ENCODE assay signal across 8 mouse cellular contexts in the genomic region with DNA sequence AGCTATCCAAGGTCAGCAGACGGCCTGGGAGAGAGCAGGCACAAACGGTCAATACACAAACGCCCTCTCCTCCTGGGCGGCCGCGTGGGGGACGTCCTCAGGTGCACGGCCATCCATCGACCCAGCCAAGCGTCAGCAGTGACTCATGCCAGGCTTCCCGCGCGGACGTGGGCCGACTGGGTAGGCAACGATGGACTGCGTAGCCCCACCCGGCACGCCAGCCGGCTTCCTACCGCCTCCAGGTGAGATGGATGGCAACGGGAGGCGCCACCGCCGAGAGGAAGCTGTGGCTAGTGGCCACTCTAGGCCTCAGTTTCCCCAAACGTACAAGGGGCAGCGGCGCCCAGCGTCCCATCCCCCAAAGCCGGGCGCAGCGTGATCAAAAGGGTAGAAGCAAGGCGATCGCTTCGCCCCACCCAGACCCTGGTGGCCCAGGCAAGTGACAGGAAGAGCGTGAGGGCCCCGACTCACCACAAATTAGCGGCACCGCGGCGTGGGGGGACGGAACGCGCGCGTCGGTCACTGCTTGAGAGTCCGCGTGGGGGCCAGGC. TPM values are rescaled to one million over a fixed set of nuclear protein-coding genes. Genes with fewer than 3 reads are reported as not detected.
DNase-seq lines count a peak whose midpoint lies in the region; ATAC-seq lines count a peak whose summit lies in the region.

No protein-coding gene starts in this region.

- H3K4me1 ChIP-seq in heart, embryonic 14.5 days (ENCODE audit: control insufficient read depth in 2 of 2, insufficient read depth in 2 of 2, low read length in 2 of 2) = peaks cover 0 to 17% of the 10 kb centered on the region in 2 experiments; a peak in 2 of 4 replicates
- H3K4me1 ChIP-seq in liver, embryonic 16.5 days (ENCODE audit: control insufficient read depth, low read depth, low read length) = peaks cover 21% of the 10 kb centered on the region
- peaks cover 27% of the 10 kb centered on the region for H3K4me1 ChIP-seq in neural tube, embryonic 13.5 days (replicated peaks)

- H3K36me3 ChIP-seq in heart, embryonic 14.5 days (ENCODE audit: control insufficient read depth, insufficient read depth, low read length) = peaks cover 15% of the 10 kb centered on the region
- H3K36me3 ChIP-seq in liver, embryonic 16.5 days (ENCODE audit: control insufficient read depth, insufficient read depth) = peaks cover 7% of the 10 kb centered on the region
- H3K36me3 ChIP-seq in neural tube, embryonic 13.5 days = peaks cover 6% of the 10 kb centered on the region

- H3K4me3 ChIP-seq in heart, embryonic 14.5 days (ENCODE audit: control insufficient read depth in 1 of 2, insufficient read depth in 1 of 2, low read depth in 1 of 2, low read length in 2 of 2) = peak overlapping the region; percentile 69 to 92
- peak overlapping the region; percentile 100 for H3K4me3 ChIP-seq in liver, embryonic 16.5 days (ENCODE audit: low read depth, low read length)
- H3K4me3 ChIP-seq in neural tube, embryonic 13.5 days = peak overlapping the region; percentile 99

- no peaks in the 10 kb centered on the region for H3K9me3 ChIP-seq in heart, embryonic 14.5 days (ENCODE audit: control insufficient read depth, low read length)
- no peaks in the 10 kb centered on the region for H3K9me3 ChIP-seq in liver, embryonic 16.5 days (replicated peaks; ENCODE audit: control insufficient read depth, low read length)
- H3K9me3 ChIP-seq in neural tube, embryonic 13.5 days = no peaks in the 10 kb centered on the region

- ATAC-seq in common myeloid progenitor, adult 5-6 weeks (replicated peaks; ENCODE audit: low read depth, poor library complexity, severe bottlenecking) = peak; percentile 48
- ATAC-seq in heart, embryonic 14.5 days (ENCODE audit: insufficient number of reproducible peaks, insufficient read depth, low FRiP score, low read depth) = no peak
- ATAC-seq in liver, embryonic 16.5 days (ENCODE audit: low read depth) = peak; percentile 37
- peak; percentile 30; the same call in 1 of the 2 replicates for ATAC-seq in neural tube, embryonic 13.5 days (ENCODE audit: low read depth)

- H3K27me3 ChIP-seq in heart, embryonic 14.5 days (ENCODE audit: control insufficient read depth, insufficient read depth, low read length) = no peaks in the 10 kb centered on the region
- peaks cover 4% of the 10 kb centered on the region for H3K27me3 ChIP-seq in liver, embryonic 16.5 days (ENCODE audit: control insufficient read depth, insufficient read depth, low read depth, low read length)
- H3K27me3 ChIP-seq in neural tube, embryonic 13.5 days = no peaks in the 10 kb centered on the region

- H3K9ac ChIP-seq in heart, embryonic 14.5 days (ENCODE audit: low read length) = peak overlapping the region; percentile 93
- H3K9ac ChIP-seq in liver, embryonic 16.5 days (ENCODE audit: low read depth, low read length) = peak overlapping the region; percentile 94
- H3K9ac ChIP-seq in neural tube, embryonic 13.5 days = peak overlapping the region; percentile 92

- WGBS in heart, embryonic 14.5 days = under 1% methylated on average over 49 of the region's 49 CpGs
- WGBS in liver, embryonic 16.5 days (ENCODE audit: insufficient replicate concordance) = under 1% methylated on average over 49 of the region's 49 CpGs
- 0% methylated on average over 49 of the region's 49 CpGs for WGBS in neural tube, embryonic 13.5 days

- DNase-seq in 416B (ENCODE audit: low read depth) = peak; percentile 47
- peak; percentile 48 for DNase-seq in NIH3T3 (ENCODE audit: low read depth)
- DNase-seq in kidney, postnatal 10 days = peak; percentile 56
- no peak for DNase-seq in thymus, postnatal 36 days

- peak overlapping the region; percentile 6 to 70 for H3K27ac ChIP-seq in heart, embryonic 14.5 days (replicated peaks in 1 of 2; ENCODE audit: control insufficient read depth in 1 of 2, insufficient read depth in 1 of 2, low read depth in 2 of 2, low read length in 2 of 2)
- peak overlapping the region; percentile 86 for H3K27ac ChIP-seq in liver, embryonic 16.5 days (ENCODE audit: low read length)
- H3K27ac ChIP-seq in neural tube, embryonic 13.5 days (replicated peaks) = peak overlapping the region; percentile 76

- peak overlapping the region; percentile 90 for H3K4me2 ChIP-seq in heart, embryonic 14.5 days (ENCODE audit: low read length)
- H3K4me2 ChIP-seq in liver, embryonic 16.5 days (ENCODE audit: low read depth, low read length) = peak overlapping the region; percentile 73
- H3K4me2 ChIP-seq in neural tube, embryonic 13.5 days = peak overlapping the region; percentile 98

RNA-seq across cellular contexts. Expression of gene Zc3h7b, which starts 15.5 kb away (rescaled TPM):
- total RNA-seq in common myeloid progenitor, adult 5-6 weeks (2017) = 27.9 and 31.5 TPM in 2 replicates
- polyA plus RNA-seq in heart, embryonic 14.5 days (2014; fragmentation: Nextera tagmentation; extraction: Ambion mirVana) = 23.1 and 26.6 TPM in 2 replicates
- 4.1 and 4.6 TPM in 2 replicates for polyA plus RNA-seq in liver, embryonic 16.5 days (2015; fragmentation: Nextera tagmentation; extraction: Ambion mirVana)
- polyA plus RNA-seq in neural tube, embryonic 13.5 days (2015; fragmentation: Nextera tagmentation; extraction: Ambion mirVana) = 43.9 and 47.6 TPM in 2 replicates

RNA-seq across cellular contexts. Expression of gene Rangap1, which starts 16.0 kb away (rescaled TPM):
- total RNA-seq in common myeloid progenitor, adult 5-6 weeks (2017) = 113 and 121 TPM in 2 replicates
- polyA plus RNA-seq in heart, embryonic 14.5 days (2014; fragmentation: Nextera tagmentation; extraction: Ambion mirVana) = 71.1 and 75.3 TPM in 2 replicates
- 63.6 and 67.3 TPM in 2 replicates for polyA plus RNA-seq in liver, embryonic 16.5 days (2015; fragmentation: Nextera tagmentation; extraction: Ambion mirVana)
- 114 and 115 TPM in 2 replicates for polyA plus RNA-seq in neural tube, embryonic 13.5 days (2015; fragmentation: Nextera tagmentation; extraction: Ambion mirVana)

RNA-seq across cellular contexts. Expression of gene Chadl, which starts 32.2 kb away (rescaled TPM):
- total RNA-seq in common myeloid progenitor, adult 5-6 weeks (2017) = not detected in 2 replicates
- polyA plus RNA-seq in heart, embryonic 14.5 days (2014; fragmentation: Nextera tagmentation; extraction: Ambion mirVana) = 1.1 and 1.3 TPM in 2 replicates
- 0.44 and 0.52 TPM in 2 replicates for polyA plus RNA-seq in liver, embryonic 16.5 days (2015; fragmentation: Nextera tagmentation; extraction: Ambion mirVana)
- 12.3 and 13.8 TPM in 2 replicates for polyA plus RNA-seq in neural tube, embryonic 13.5 days (2015; fragmentation: Nextera tagmentation; extraction: Ambion mirVana)

Comparison
In these comparisons a context has a peak if more than half of its experiments do, and no peak if none do; other contexts are left out.
1. DNase-seq: peak in 416B (single experiment), NIH3T3 (single experiment) and kidney, postnatal 10 days (single experiment); none in thymus, postnatal 36 days (0 of 2).
2. Peak in every context shown above with its lines, with median percentiles within 50 percentile points of each other: H3K27ac ChIP-seq, H3K4me2 ChIP-seq, H3K4me3 ChIP-seq and H3K9ac ChIP-seq.